Mouse (Mus musculus) left cerebral cortex, adult 18-20 months (tissue): ENCODE measurements around the gene Lair1. TPM values are rescaled to one million over a fixed set of nuclear protein-coding genes. Genes with fewer than 3 reads are reported as not detected.
"Not testable (repeated sequence)": the region's sequence is repeated elsewhere in the genome, so short reads cannot be mapped to it uniquely, and the experiment has no call there.

ENCODE experiments used
- DNase-seq, 2 experiments: peaks; one replicate each; pipeline ENCODE4 v3.0.0; 2021 to 2022; ENCODE audit warnings: low spot score in 2 of 2, mixed read lengths in 1 of 2
- long read RNA-seq, 2 experiments: library from polyadenylated mRNA; stranded (forward); transcript quantifications; one replicate each; pipeline ENCODE4 v2.0.0; 2021
- total RNA-seq, 2 experiments: library from RNA; stranded (reverse); gene quantifications; 2 replicates each; pipeline ENCODE4 v1.2.3; 2021

The Lair1 gene
- 1 to 10 TPM; 5.9 to 7.1 TPM for total RNA-seq
- long read RNA-seq, experiment 1, partial matches to known transcripts = 0 of 5 reads
- long read RNA-seq, experiment 1, other reads (novel, unspliced or antisense) = 2 of 5 reads
- long read RNA-seq, experiment 2, partial matches to known transcripts = 0 of 5 reads
- long read RNA-seq, experiment 2, other reads (novel, unspliced or antisense) = 3 of 5 reads

- peak in 1 of 2 experiments; percentile 7 for DNase-seq
Observed at GRCm38 (mm10) chr7:4063013-4063412, at the start of gene Lair1. Gene Lair1 (minus strand): TSS chr7:4063204.

GRCm38 (mm10) chr7:4111766-4112165, 48.8 kb upstream of the Lair1 start:
- DNase-seq = peak in 1 of 2 experiments; percentile 15

GRCm38 (mm10) chr7:4103411-4103810, 40.4 kb upstream of the Lair1 start:
- peak; percentile 24 to 51 for DNase-seq

GRCm38 (mm10) chr7:4101144-4101543, 38.1 kb upstream of the Lair1 start:
- DNase-seq = no peak

- no peak for DNase-seq
Observed at GRCm38 (mm10) chr7:4098832-4099231, 35.8 kb upstream of the Lair1 start.

- DNase-seq = no peak
Observed at GRCm38 (mm10) chr7:4098301-4098700, 35.3 kb upstream of the Lair1 start.

GRCm38 (mm10) chr7:4091170-4091569, 28.2 kb upstream of the Lair1 start:
- DNase-seq = no peak

- DNase-seq = no peak
Observed at GRCm38 (mm10) chr7:4088679-4089078, 25.7 kb upstream of the Lair1 start.

GRCm38 (mm10) chr7:4087896-4088480, 25.0 kb upstream of the Lair1 start:
- peak; percentile 48 to 59 for DNase-seq

GRCm38 (mm10) chr7:4087238-4087895, 24.4 kb upstream of the Lair1 start:
- DNase-seq = peak in 1 of 2 experiments; percentile 43

- DNase-seq = no peak
Observed at GRCm38 (mm10) chr7:4085562-4085961, 22.6 kb upstream of the Lair1 start.

GRCm38 (mm10) chr7:4084161-4084560, 21.2 kb upstream of the Lair1 start:
- DNase-seq = no peak

- DNase-seq = no peak
Observed at GRCm38 (mm10) chr7:4082804-4083203, 19.8 kb upstream of the Lair1 start.

- no peak for DNase-seq
Observed at GRCm38 (mm10) chr7:4081706-4082105, 18.7 kb upstream of the Lair1 start.

- no peak for DNase-seq
Observed at GRCm38 (mm10) chr7:4080552-4080951, 17.5 kb upstream of the Lair1 start.

GRCm38 (mm10) chr7:4079511-4079910, 16.5 kb upstream of the Lair1 start:
- DNase-seq = no peak

GRCm38 (mm10) chr7:4073144-4073543, 10.1 kb upstream of the Lair1 start:
- DNase-seq = no peak

GRCm38 (mm10) chr7:4071066-4071465, 8.1 kb upstream of the Lair1 start:
- DNase-seq = no peak

- no peak for DNase-seq
Observed at GRCm38 (mm10) chr7:4063714-4064425, 866 bp upstream of the Lair1 start.

GRCm38 (mm10) chr7:4060602-4061188, 2.3 kb downstream of the Lair1 start:
- not testable (repeated sequence) for DNase-seq

- DNase-seq = peak; percentile 11 to 25
Observed at GRCm38 (mm10) chr7:4026794-4027421, 36.1 kb downstream of the Lair1 start.
